Mouse (Mus musculus) testis, postnatal 14 days (tissue): ENCODE results near the gene Svs1.
"Not testable (repeated sequence)": the region's sequence is repeated elsewhere in the genome, so short reads cannot be mapped to it uniquely, and the experiment has no call there.

ENCODE experiments used
- DNase-seq: peaks from one replicate; pipeline ENCODE4 v3.0.0; 2021; ENCODE audit warnings: low spot score

Gene Svs1

GRCm38 (mm10) chr6:48986444-48986990 lies at the start of gene Svs1:
Gene Svs1 (plus strand): TSS chr6:48986861.
- DNase-seq = no peak

- DNase-seq = no peak
Measured at GRCm38 (mm10) chr6:48949596-48949995, 37.1 kb upstream of the Svs1 start.

GRCm38 (mm10) chr6:48950676-48951075 lies 36.0 kb upstream of the Svs1 start:
- no peak for DNase-seq

- no peak for DNase-seq
Measured at GRCm38 (mm10) chr6:48951630-48952029, 35.0 kb upstream of the Svs1 start.

- no peak for DNase-seq
Measured at GRCm38 (mm10) chr6:48953220-48953619, 33.4 kb upstream of the Svs1 start.

GRCm38 (mm10) chr6:48954211-48954610 lies 32.5 kb upstream of the Svs1 start:
- DNase-seq = no peak

GRCm38 (mm10) chr6:48954946-48955345 lies 31.7 kb upstream of the Svs1 start:
- DNase-seq = no peak

- DNase-seq = no peak
Measured at GRCm38 (mm10) chr6:48956785-48957184, 29.9 kb upstream of the Svs1 start.

GRCm38 (mm10) chr6:48958053-48958452 lies 28.6 kb upstream of the Svs1 start:
- no peak for DNase-seq

GRCm38 (mm10) chr6:48959151-48959550 lies 27.5 kb upstream of the Svs1 start:
- not testable (repeated sequence) for DNase-seq

- DNase-seq = not testable (repeated sequence)
Measured at GRCm38 (mm10) chr6:48966696-48967095, 20.0 kb upstream of the Svs1 start.

GRCm38 (mm10) chr6:48967868-48968267 lies 18.8 kb upstream of the Svs1 start:
- no peak for DNase-seq

GRCm38 (mm10) chr6:48974663-48975062 lies 12.0 kb upstream of the Svs1 start, which contains the start of gene Doxl2:
Gene Doxl2 (plus strand): TSS chr6:48974963.
- DNase-seq = no peak

- DNase-seq = no peak
Measured at GRCm38 (mm10) chr6:48979616-48980015, 7.0 kb upstream of the Svs1 start.

- DNase-seq = no peak
Measured at GRCm38 (mm10) chr6:48982305-48982704, 4.4 kb upstream of the Svs1 start.

GRCm38 (mm10) chr6:48989971-48990370 lies 3.3 kb downstream of the Svs1 start:
- DNase-seq = no peak

- no peak for DNase-seq
Measured at GRCm38 (mm10) chr6:48991991-48992390, 5.3 kb downstream of the Svs1 start.

GRCm38 (mm10) chr6:48998186-48998585 lies 11.5 kb downstream of the Svs1 start:
- DNase-seq = no peak

GRCm38 (mm10) chr6:48998796-48999195 lies 12.1 kb downstream of the Svs1 start:
- DNase-seq = no peak

- DNase-seq = no peak
Measured at GRCm38 (mm10) chr6:49003381-49003780, 16.7 kb downstream of the Svs1 start.

- peak; percentile 53 for DNase-seq
Measured at GRCm38 (mm10) chr6:49007981-49008380, 21.3 kb downstream of the Svs1 start.

GRCm38 (mm10) chr6:49008420-49009160 lies 21.9 kb downstream of the Svs1 start:
- DNase-seq = no peak

- DNase-seq = no peak
Measured at GRCm38 (mm10) chr6:49009161-49009555, 22.5 kb downstream of the Svs1 start.

GRCm38 (mm10) chr6:49009665-49010064 lies 23.0 kb downstream of the Svs1 start:
- DNase-seq = no peak
